Mouse (Mus musculus): ENCODE measurements around the gene Ptprn2.

GRCm38 (mm10) chr12:117151611-117152010 lies 666.1 kb downstream of the Ptprn2 start:
- TF ChIP-seq POLR2A (IDR thresholded peaks at IDR 0.05; ENCODE audit: borderline replicate concordance, extremely low read depth, low read depth, low read length) (no peak), CTCF (IDR thresholded peaks at IDR 0.05; ENCODE audit: insufficient read depth, low read length) (no peak)

Measured in lung, adult 2 months (tissue).